Mouse (Mus musculus) embryonic facial prominence, embryonic 14.5 days (tissue): ENCODE data around the gene Prss21. TPM values are rescaled to one million over a fixed set of nuclear protein-coding genes. Genes with fewer than 3 reads are reported as not detected.

ENCODE experiments used
- ATAC-seq: fragments of 200-750 bp; cut with Nextera tagmentation; 2 replicates; pipeline ENCODE4 v1.8.0; 2017; ENCODE audit warnings: low read depth, moderate number of reproducible peaks, moderate TSS enrichment
- DNase-seq: peaks from one replicate; pipeline ENCODE4 v3.0.0-alpha.2; 2015; ENCODE audit warnings: low spot score
- H3K27ac ChIP-seq: fragments of 300-500 bp; sonication (generic); replicated peaks from 2 replicates; pipeline ENCODE4 v1.5.1; 2014; ENCODE audit warnings: low read depth, mild to moderate bottlenecking, low read length, moderate library complexity
- H3K27me3 ChIP-seq: fragments of 300-500 bp; sonication (generic); replicated peaks from 2 replicates; pipeline ENCODE4 v1.6.1; 2014; ENCODE audit warnings: low read length; ENCODE audit not compliant: control insufficient read depth, insufficient read depth
- H3K36me3 ChIP-seq: fragments of 300-500 bp; sonication (generic); 2 replicates; pipeline ENCODE4 v1.6.1; 2014; ENCODE audit warnings: low read length, mixed read lengths; ENCODE audit not compliant: control insufficient read depth, insufficient read depth
- H3K4me1 ChIP-seq: fragments of 300-500 bp; sonication (generic); 2 replicates; pipeline ENCODE4 v1.6.1; 2014; ENCODE audit warnings: antibody characterized with exemption, low read length; ENCODE audit not compliant: control insufficient read depth, insufficient read depth
- H3K4me2 ChIP-seq: fragments of 300-500 bp; sonication (generic); 2 replicates; pipeline ENCODE4 v1.6.1; 2014; ENCODE audit warnings: low read depth, mild to moderate bottlenecking, low read length, moderate library complexity, mixed read lengths
- H3K4me3 ChIP-seq: fragments of 300-500 bp; sonication (generic); 2 replicates; pipeline ENCODE4 v1.5.1; 2014; ENCODE audit warnings: low read depth, mild to moderate bottlenecking, low read length
- H3K9ac ChIP-seq: fragments of 300-500 bp; sonication (generic); 2 replicates; pipeline ENCODE4 v1.6.1; 2014; ENCODE audit warnings: low read depth, mild to moderate bottlenecking, low read length, moderate library complexity, mixed read lengths
- H3K9me3 ChIP-seq: fragments of 300-500 bp; sonication (generic); 2 replicates; pipeline ENCODE4 v1.6.1; 2016; ENCODE audit warnings: low read length; ENCODE audit not compliant: control insufficient read depth
- WGBS: fragments of 180-500 bp; shearing (Covaris S2); extraction: QIAGEN DNeasy Blood & Tissue Kit; methylation state at CpG from one replicate; pipeline ENCODE4 v1.1.7; 2014; 5-methylcytosine and 5-hydroxymethylcytosine counted together
- polyA plus RNA-seq: library from polyadenylated mRNA; unstranded; fragments of >200 nt; fragmentation: Nextera tagmentation; extraction: Ambion mirVana; gene quantifications from 2 replicates; pipeline ENCODE4 v1.2.1, GENCODE M21; 2014

Gene Prss21
- polyA plus RNA-seq, 1 experiment from 2014 or later, result not detected

GRCm38 (mm10) chr17:23853292-23853691 lies 14.6 kb upstream of the Prss21 start:
- DNase-seq, result peak; percentile 41
- H3K27ac ChIP-seq, result no peak overlapping the region
- no peak overlapping the region for H3K9ac ChIP-seq
- H3K36me3 ChIP-seq, result no peaks in the 10 kb centered on the region
- 37% methylated on average over 5 of the region's 5 CpGs for WGBS
- H3K4me2 ChIP-seq, result no peak overlapping the region
- no peak for ATAC-seq
- no peaks in the 10 kb centered on the region for H3K27me3 ChIP-seq
- no peaks in the 10 kb centered on the region for H3K4me1 ChIP-seq
- H3K4me3 ChIP-seq, result no peak overlapping the region
- H3K9me3 ChIP-seq, result no peaks in the 10 kb centered on the region

DNA sequence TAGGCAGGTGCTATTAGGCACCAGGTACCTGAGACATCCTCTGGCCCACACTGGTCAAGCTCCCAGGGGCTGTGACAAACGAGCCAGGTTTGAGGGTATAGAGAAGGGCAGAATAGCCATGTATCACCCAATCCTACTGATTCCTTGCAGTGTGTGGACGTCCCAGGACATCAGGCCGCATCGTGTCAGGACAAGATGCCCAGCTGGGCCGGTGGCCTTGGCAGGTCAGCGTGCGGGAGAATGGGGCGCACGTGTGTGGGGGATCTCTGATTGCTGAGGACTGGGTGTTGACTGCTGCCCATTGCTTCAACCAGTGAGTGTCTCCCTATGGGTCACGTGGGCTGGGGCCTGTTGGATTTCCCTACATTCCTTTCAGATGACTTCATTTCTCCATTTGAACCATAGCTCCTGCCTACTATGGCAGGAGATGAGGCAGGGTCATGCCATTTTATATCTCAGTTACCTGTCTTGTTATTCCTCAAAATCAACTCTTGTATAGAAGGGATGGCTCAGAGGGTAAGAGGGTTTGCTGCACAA lies 13.6 kb upstream of the Prss21 start:
- no peak for ATAC-seq
- 76% methylated on average over 10 of the region's 10 CpGs for WGBS
- Histone ChIP-seq H3K4me3 (no peak overlapping the region), H3K9me3 (no peaks in the 10 kb centered on the region), H3K4me1 (no peaks in the 10 kb centered on the region), H3K27ac (no peak overlapping the region), H3K4me2 (no peak overlapping the region), H3K27me3 (no peaks in the 10 kb centered on the region), H3K36me3 (no peaks in the 10 kb centered on the region), H3K9ac (no peak overlapping the region)
- DNase-seq, result no peak

GRCm38 (mm10) chr17:23857193-23857592 lies 10.7 kb upstream of the Prss21 start:
- Histone ChIP-seq H3K27ac (no peak overlapping the region), H3K4me1 (no peaks in the 10 kb centered on the region), H3K4me3 (no peak overlapping the region), H3K36me3 (no peaks in the 10 kb centered on the region), H3K4me2 (no peak overlapping the region), H3K9me3 (no peaks in the 10 kb centered on the region), H3K9ac (no peak overlapping the region), H3K27me3 (no peaks in the 10 kb centered on the region)
- DNase-seq, result no peak
- WGBS, result 83% methylated on average over 6 of the region's 6 CpGs
- no peak for ATAC-seq

- WGBS, result 49% methylated on average over 2 of the region's 2 CpGs
- H3K9me3 ChIP-seq, result no peaks in the 10 kb centered on the region
- no peak for ATAC-seq
- H3K4me2 ChIP-seq, result no peak overlapping the region
- DNase-seq, result no peak
- no peaks in the 10 kb centered on the region for H3K36me3 ChIP-seq
- H3K27ac ChIP-seq, result no peak overlapping the region
- no peak overlapping the region for H3K9ac ChIP-seq
- no peaks in the 10 kb centered on the region for H3K4me1 ChIP-seq
- no peak overlapping the region for H3K4me3 ChIP-seq
- no peaks in the 10 kb centered on the region for H3K27me3 ChIP-seq
Measured at GRCm38 (mm10) chr17:23857913-23858312, 9.9 kb upstream of the Prss21 start.

- no peaks in the 10 kb centered on the region for H3K27me3 ChIP-seq
- no peaks in the 10 kb centered on the region for H3K36me3 ChIP-seq
- no peaks in the 10 kb centered on the region for H3K4me1 ChIP-seq
- H3K4me3 ChIP-seq, result no peak overlapping the region
- no peak for DNase-seq
- 81% methylated on average over 4 of the region's 4 CpGs for WGBS
- no peak overlapping the region for H3K9ac ChIP-seq
- no peak for ATAC-seq
- no peaks in the 10 kb centered on the region for H3K9me3 ChIP-seq
- no peak overlapping the region for H3K27ac ChIP-seq
- H3K4me2 ChIP-seq, result no peak overlapping the region
Measured at GRCm38 (mm10) chr17:23862926-23863325, 4.9 kb upstream of the Prss21 start.

DNA sequence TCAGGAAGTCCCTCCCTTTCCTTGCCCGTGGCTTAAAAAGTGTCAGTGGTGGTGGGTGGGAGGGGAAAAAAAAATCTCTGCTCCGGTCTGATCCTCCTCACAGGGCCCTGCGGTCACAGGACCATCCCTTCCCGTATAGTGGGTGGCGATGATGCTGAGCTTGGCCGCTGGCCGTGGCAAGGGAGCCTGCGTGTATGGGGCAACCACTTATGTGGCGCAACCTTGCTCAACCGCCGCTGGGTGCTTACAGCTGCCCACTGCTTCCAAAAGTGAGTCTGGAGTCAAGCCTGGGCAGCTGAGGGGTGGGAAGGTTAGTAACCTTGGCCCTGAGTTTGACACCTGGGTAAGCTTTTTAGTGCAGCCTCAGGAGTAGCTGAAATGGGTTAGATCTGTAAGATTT lies 657 bp downstream of the Prss21 start:
- WGBS, result 94% methylated on average over 11 of the region's 11 CpGs
- no peak for ATAC-seq

DNA sequence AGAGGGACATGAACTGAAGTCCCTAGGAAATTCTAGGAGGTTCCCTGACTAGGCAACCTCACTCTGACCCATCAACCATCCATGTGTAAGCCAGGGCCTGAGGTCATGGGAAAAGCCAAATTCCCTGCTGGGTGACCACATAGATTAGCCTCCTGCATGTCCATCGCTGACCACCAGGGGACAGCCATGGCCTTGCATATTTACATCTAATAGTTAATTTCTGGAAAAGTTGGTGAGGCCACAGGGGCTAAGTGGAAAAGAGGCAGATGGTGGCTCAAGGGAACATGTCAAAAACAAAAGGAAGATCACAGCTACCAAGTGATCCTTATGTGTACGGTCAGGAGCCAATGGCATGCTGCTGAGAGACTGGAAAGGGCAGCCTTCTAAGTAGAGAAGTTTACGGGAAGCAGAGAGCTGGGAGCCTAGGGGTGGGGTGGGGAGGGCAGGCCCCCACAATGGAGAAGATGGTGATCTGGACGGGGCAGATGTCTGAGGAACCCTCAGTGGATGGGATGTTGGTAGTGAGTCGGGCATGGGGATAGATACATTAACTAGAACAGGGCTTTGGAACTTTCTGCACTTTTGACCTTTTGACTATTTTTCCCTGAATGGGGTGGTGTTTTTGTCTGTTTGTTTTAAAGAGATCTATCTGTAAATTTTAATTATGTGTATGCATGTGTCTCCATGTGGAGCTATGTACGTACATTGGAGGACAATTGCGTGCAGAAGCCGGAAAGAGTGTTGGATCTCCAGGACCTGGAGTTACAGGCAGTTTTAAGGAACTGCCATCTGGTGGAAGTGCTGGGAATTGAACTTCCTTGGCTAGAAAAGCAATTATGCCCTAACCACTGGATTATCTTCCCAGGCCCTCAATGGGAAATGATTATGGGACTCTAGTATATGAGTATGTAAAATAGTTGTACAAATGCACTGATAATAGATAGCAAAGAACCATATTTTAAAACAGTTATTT lies 6.3 kb downstream of the Prss21 start:
- peak; percentile 56 for DNase-seq
- Histone ChIP-seq H3K4me2 (no peak overlapping the region), H3K27me3 (no peaks in the 10 kb centered on the region), H3K4me3 (no peak overlapping the region), H3K4me1 (no peaks in the 10 kb centered on the region), H3K27ac (no peak overlapping the region), H3K9ac (no peak overlapping the region), H3K36me3 (no peaks in the 10 kb centered on the region), H3K9me3 (no peaks in the 10 kb centered on the region)
- WGBS, result 41% methylated on average over 8 of the region's 8 CpGs
- ATAC-seq, result no peak

More for the DNA sequence above, 657 bp downstream of the Prss21 start:
- no peaks in the 10 kb centered on the region for H3K9me3 ChIP-seq
- H3K4me2 ChIP-seq, result no peak overlapping the region
- H3K27ac ChIP-seq, result no peak overlapping the region
- no peak for DNase-seq
- no peaks in the 10 kb centered on the region for H3K4me1 ChIP-seq
- H3K27me3 ChIP-seq, result no peaks in the 10 kb centered on the region
- H3K4me3 ChIP-seq, result no peak overlapping the region
- no peak overlapping the region for H3K9ac ChIP-seq
- H3K36me3 ChIP-seq, result no peaks in the 10 kb centered on the region

- 34% methylated on average over 3 of the region's 3 CpGs for WGBS
Measured at GRCm38 (mm10) chr17:23876741-23877140, 8.9 kb downstream of the Prss21 start.

More at GRCm38 (mm10) chr17:23876741-23877140, 8.9 kb downstream of the Prss21 start:
- ATAC-seq, result peak; percentile 83
- H3K36me3 ChIP-seq, result no peaks in the 10 kb centered on the region
- no peak overlapping the region for H3K9ac ChIP-seq
- H3K27me3 ChIP-seq, result no peaks in the 10 kb centered on the region
- no peak overlapping the region for H3K27ac ChIP-seq
- H3K4me1 ChIP-seq, result no peaks in the 10 kb centered on the region
- peak; percentile 66 for DNase-seq
- H3K4me2 ChIP-seq, result no peak overlapping the region
- H3K4me3 ChIP-seq, result no peak overlapping the region
- H3K9me3 ChIP-seq, result no peaks in the 10 kb centered on the region
